Mouse (Mus musculus): ENCODE results near the gene Slc18a3. TPM values are rescaled to one million over a fixed set of nuclear protein-coding genes. Genes with fewer than 3 reads are reported as not detected.

Gene Slc18a3
- not detected in 2 replicates for polyA plus RNA-seq (2016; fragmentation: Nextera tagmentation; extraction: Ambion mirVana)

- Histone ChIP-seq H3K4me1 (peaks cover 29% of the 10 kb centered on the region), H3K27me3 (ENCODE audit: low read depth, poor library complexity, severe bottlenecking) (peaks cover 88% of the 10 kb centered on the region), H3K36me3 (no peaks in the 10 kb centered on the region), H3K4me3 (peak within 1 kb of the TSS; percentile 49), H3K27ac (no peak within 1 kb of the TSS), H3K9me3 (replicated peaks) (no peaks in the 10 kb centered on the region)
- under 1% methylated on average over 70 of the region's 70 CpGs for WGBS
- DNase-seq (ENCODE audit: low spot score): peak; percentile 55
Observed at GRCm38 (mm10) chr14:32464601-32465505, at the start of gene Slc18a3. Gene Slc18a3 (minus strand): TSS chr14:32464850.

- Histone ChIP-seq H3K27me3 (ENCODE audit: low read depth, poor library complexity, severe bottlenecking) (no peaks in the 10 kb centered on the region), H3K36me3 (peaks cover 21% of the 10 kb centered on the region), H3K4me1 (peaks cover 12% of the 10 kb centered on the region), H3K27ac (peak within 1 kb of the TSS; percentile 93), H3K4me3 (peak within 1 kb of the TSS; percentile 87), H3K9me3 (replicated peaks) (no peaks in the 10 kb centered on the region)
- DNase-seq (ENCODE audit: low spot score): peak; percentile 97
- under 1% methylated on average over 62 of the region's 62 CpGs for WGBS
Observed at GRCm38 (mm10) chr14:32513336-32514032, 48.8 kb upstream of the Slc18a3 start, which contains the start of gene Ercc6. Gene Ercc6 (plus strand): TSS chr14:32513521.

GRCm38 (mm10) chr14:32512912-32513311, 48.3 kb upstream of the Slc18a3 start:
- Histone ChIP-seq H3K27me3 (ENCODE audit: low read depth, poor library complexity, severe bottlenecking) (no peaks in the 10 kb centered on the region), H3K4me1 (peaks cover 12% of the 10 kb centered on the region), H3K9me3 (replicated peaks) (no peaks in the 10 kb centered on the region), H3K27ac (peak overlapping the region; percentile 93), H3K4me3 (peak overlapping the region; percentile 87), H3K36me3 (peaks cover 15% of the 10 kb centered on the region)
- no peak for DNase-seq (ENCODE audit: low spot score)
- WGBS: 47% methylated on average over 9 of the region's 9 CpGs

- no peaks in the 10 kb centered on the region for H3K27me3 ChIP-seq (ENCODE audit: low read depth, poor library complexity, severe bottlenecking)
- H3K4me3 ChIP-seq: no peak overlapping the region
- WGBS: 89% methylated on average over 6 of the region's 6 CpGs
- DNase-seq (ENCODE audit: low spot score): no peak
- H3K27ac ChIP-seq: no peak overlapping the region
- peaks cover 10% of the 10 kb centered on the region for H3K4me1 ChIP-seq
- no peaks in the 10 kb centered on the region for H3K36me3 ChIP-seq
- no peaks in the 10 kb centered on the region for H3K9me3 ChIP-seq (replicated peaks)
Observed at GRCm38 (mm10) chr14:32509443-32509961, 44.9 kb upstream of the Slc18a3 start.

GRCm38 (mm10) chr14:32508105-32508835, 43.6 kb upstream of the Slc18a3 start:
- Histone ChIP-seq H3K36me3 (no peaks in the 10 kb centered on the region), H3K9me3 (replicated peaks) (no peaks in the 10 kb centered on the region), H3K27me3 (ENCODE audit: low read depth, poor library complexity, severe bottlenecking) (no peaks in the 10 kb centered on the region), H3K4me1 (peaks cover 6% of the 10 kb centered on the region), H3K27ac (no peak overlapping the region), H3K4me3 (no peak overlapping the region)
- no peak for DNase-seq (ENCODE audit: low spot score)
- 71% methylated on average over 10 of the region's 10 CpGs for WGBS

GRCm38 (mm10) chr14:32507216-32507615, 42.6 kb upstream of the Slc18a3 start:
- no peak for DNase-seq (ENCODE audit: low spot score)

GRCm38 (mm10) chr14:32506329-32506728, 41.7 kb upstream of the Slc18a3 start:
- WGBS: 92% methylated on average over 10 of the region's 10 CpGs
- no peak for DNase-seq (ENCODE audit: low spot score)

More at GRCm38 (mm10) chr14:32507216-32507615, 42.6 kb upstream of the Slc18a3 start:
- no peaks in the 10 kb centered on the region for H3K36me3 ChIP-seq
- H3K9me3 ChIP-seq (replicated peaks): no peaks in the 10 kb centered on the region
- 96% methylated on average over 4 of the region's 4 CpGs for WGBS
- H3K27ac ChIP-seq: no peak overlapping the region
- H3K4me3 ChIP-seq: no peak overlapping the region
- H3K4me1 ChIP-seq: peaks cover 4% of the 10 kb centered on the region; the same call in 1 of the 2 replicates
- no peaks in the 10 kb centered on the region for H3K27me3 ChIP-seq (ENCODE audit: low read depth, poor library complexity, severe bottlenecking)

GRCm38 (mm10) chr14:32503897-32504296, 39.2 kb upstream of the Slc18a3 start:
- Histone ChIP-seq H3K27ac (no peak overlapping the region), H3K4me3 (no peak overlapping the region), H3K4me1 (peaks cover 4% of the 10 kb centered on the region; the same call in 1 of the 2 replicates), H3K9me3 (replicated peaks) (no peaks in the 10 kb centered on the region), H3K27me3 (ENCODE audit: low read depth, poor library complexity, severe bottlenecking) (no peaks in the 10 kb centered on the region), H3K36me3 (no peaks in the 10 kb centered on the region)
- 94% methylated on average over 1 of the region's 1 CpGs for WGBS
- DNase-seq (ENCODE audit: low spot score): no peak

More at GRCm38 (mm10) chr14:32506329-32506728, 41.7 kb upstream of the Slc18a3 start:
- no peak overlapping the region for H3K4me3 ChIP-seq
- no peaks in the 10 kb centered on the region for H3K36me3 ChIP-seq
- H3K9me3 ChIP-seq (replicated peaks): no peaks in the 10 kb centered on the region
- no peaks in the 10 kb centered on the region for H3K27me3 ChIP-seq (ENCODE audit: low read depth, poor library complexity, severe bottlenecking)
- H3K27ac ChIP-seq: no peak overlapping the region
- H3K4me1 ChIP-seq: peaks cover 4% of the 10 kb centered on the region; the same call in 1 of the 2 replicates

- Histone ChIP-seq H3K27me3 (ENCODE audit: low read depth, poor library complexity, severe bottlenecking) (no peaks in the 10 kb centered on the region), H3K9me3 (replicated peaks) (no peaks in the 10 kb centered on the region), H3K36me3 (no peaks in the 10 kb centered on the region), H3K4me3 (no peak overlapping the region), H3K27ac (no peak overlapping the region), H3K4me1 (peaks cover 4% of the 10 kb centered on the region; the same call in 1 of the 2 replicates)
- 77% methylated on average over 9 of the region's 9 CpGs for WGBS
- DNase-seq (ENCODE audit: low spot score): no peak
Observed at GRCm38 (mm10) chr14:32502764-32503688, 38.4 kb upstream of the Slc18a3 start.

GRCm38 (mm10) chr14:32501303-32501702, 36.7 kb upstream of the Slc18a3 start:
- Histone ChIP-seq H3K4me1 (peaks cover 4% of the 10 kb centered on the region; the same call in 1 of the 2 replicates), H3K27me3 (ENCODE audit: low read depth, poor library complexity, severe bottlenecking) (no peaks in the 10 kb centered on the region), H3K4me3 (no peak overlapping the region), H3K9me3 (replicated peaks) (no peaks in the 10 kb centered on the region), H3K36me3 (no peaks in the 10 kb centered on the region), H3K27ac (no peak overlapping the region)
- 73% methylated on average over 2 of the region's 2 CpGs for WGBS
- DNase-seq (ENCODE audit: low spot score): no peak

- WGBS: 77% methylated on average over 8 of the region's 8 CpGs
- Histone ChIP-seq H3K27ac (no peak overlapping the region), H3K4me3 (no peak overlapping the region), H3K36me3 (no peaks in the 10 kb centered on the region), H3K27me3 (ENCODE audit: low read depth, poor library complexity, severe bottlenecking) (peaks cover 23% of the 10 kb centered on the region), H3K9me3 (replicated peaks) (no peaks in the 10 kb centered on the region), H3K4me1 (no peaks in the 10 kb centered on the region)
- DNase-seq (ENCODE audit: low spot score): no peak
Observed at GRCm38 (mm10) chr14:32496115-32496850, 31.6 kb upstream of the Slc18a3 start.
